Mouse (Mus musculus) liver, postnatal 0 days (tissue): Measurements from ENCODE around the gene Wdr45b. TPM values are rescaled to one million over a fixed set of nuclear protein-coding genes. Genes with fewer than 3 reads are reported as not detected.

Experiments
- ATAC-seq: fragments of 200-750 bp; cut with Nextera tagmentation; 2 replicates; pipeline ENCODE4 v1.8.0; 2017; ENCODE audit warnings: mild to moderate bottlenecking, moderate library complexity
- DNase-seq: peaks from one replicate; pipeline ENCODE4 v3.0.0-alpha.2; 2016
- H3K27ac ChIP-seq: fragments of 300-500 bp; sonication (generic); 2 replicates; pipeline ENCODE4 v1.5.1; 2014; ENCODE audit warnings: antibody characterized with exemption, moderate library complexity, mild to moderate bottlenecking, low read depth
- H3K27me3 ChIP-seq: fragments of 300-500 bp; sonication (generic); 2 replicates; pipeline ENCODE4 v1.6.1; 2014; ENCODE audit warnings: low read length, control low read depth, mixed read lengths; ENCODE audit not compliant: insufficient read depth
- H3K36me3 ChIP-seq: fragments of 300-500 bp; sonication (generic); replicated peaks from 2 replicates; pipeline ENCODE4 v1.6.1; 2014; ENCODE audit warnings: mild to moderate bottlenecking, control low read depth, low read length, moderate library complexity, mixed read lengths; ENCODE audit not compliant: insufficient read depth
- H3K4me1 ChIP-seq: fragments of 300-500 bp; sonication (generic); 2 replicates; pipeline ENCODE4 v1.6.1; 2014; ENCODE audit warnings: antibody characterized with exemption, mild to moderate bottlenecking, control low read depth; ENCODE audit not compliant: insufficient read depth
- H3K4me2 ChIP-seq: fragments of 300-500 bp; sonication (generic); 2 replicates; pipeline ENCODE4 v1.6.1; 2014; ENCODE audit warnings: low read depth, mild to moderate bottlenecking, low read length, moderate library complexity, mixed read lengths
- H3K4me3 ChIP-seq: fragments of 300-500 bp; sonication (generic); 2 replicates; pipeline ENCODE4 v1.5.1; 2014; ENCODE audit warnings: low read depth, low read length
- H3K9ac ChIP-seq: fragments of 300-500 bp; sonication (generic); replicated peaks from 2 replicates; pipeline ENCODE4 v1.6.1; 2014; ENCODE audit warnings: mild to moderate bottlenecking, moderate library complexity
- H3K9me3 ChIP-seq: fragments of 300-500 bp; sonication (generic); 2 replicates; pipeline ENCODE4 v1.6.1; 2016; ENCODE audit warnings: mild to moderate bottlenecking, control low read depth, low read length, mixed read lengths
- CTCF ChIP-seq: sonication (generic); IDR thresholded peaks from 2 replicates; pipeline ENCODE4 v1.5.1; 2016; ENCODE audit warnings: antibody characterized with exemption, low read depth
- EP300 ChIP-seq: IDR thresholded peaks from 2 replicates; pipeline ENCODE4 v1.6.1; 2016; ENCODE audit warnings: antibody characterized with exemption, low read depth, mild to moderate bottlenecking
- WGBS: fragments of 180-500 bp; shearing (Covaris S2); extraction: QIAGEN DNeasy Blood & Tissue Kit; methylation state at CpG from one replicate; pipeline ENCODE4 v1.1.7; 2014; ENCODE audit not compliant: insufficient replicate concordance; 5-methylcytosine and 5-hydroxymethylcytosine counted together
- polyA plus RNA-seq: library from polyadenylated mRNA; unstranded; fragments of >200 nt; fragmentation: Nextera tagmentation; extraction: Ambion mirVana; gene quantifications from 2 replicates; pipeline ENCODE4 v1.2.1, GENCODE M21; 2015

Wdr45b gene
- polyA plus RNA-seq, 1 experiment from 2014 or later = 16.7 TPM

DNA sequence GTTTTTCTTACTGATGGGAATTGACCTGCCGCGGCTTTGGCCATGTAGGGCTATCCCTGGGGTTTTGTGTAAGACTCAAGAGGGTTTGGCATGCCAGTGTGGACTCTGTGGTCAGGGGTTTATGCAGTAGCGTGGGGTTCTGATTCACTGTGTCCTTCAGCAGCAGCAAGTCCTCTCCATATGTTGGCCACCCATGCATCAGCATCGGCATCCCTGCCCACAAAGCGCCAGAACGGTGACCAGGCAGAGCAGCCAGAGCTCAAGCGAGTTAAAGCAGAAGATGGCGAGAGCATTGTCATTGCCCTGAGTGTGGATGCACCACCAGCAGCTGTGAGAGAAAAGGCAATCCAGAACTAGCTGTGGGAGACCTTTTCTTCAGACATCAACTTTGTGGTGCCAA, 47.6 kb downstream of the Wdr45b start:
- Histone ChIP-seq H3K9me3 (0 out of 2 replicates have a peak, but pooled peaks cover 3% of the 10 kb centered on the region), H3K4me1 (no peaks in the 10 kb centered on the region), H3K27ac (no peak overlapping the region), H3K4me3 (no peak overlapping the region), H3K9ac (no peak overlapping the region), H3K4me2 (no peak overlapping the region), H3K36me3 (peaks cover 44% of the 10 kb centered on the region), H3K27me3 (no peaks in the 10 kb centered on the region)
- 94% methylated on average over 8 of the region's 8 CpGs for WGBS
- ATAC-seq (no peak), DNase-seq (no peak)
- no peak for TF ChIP-seq EP300
- no peak for TF ChIP-seq CTCF

DNA sequence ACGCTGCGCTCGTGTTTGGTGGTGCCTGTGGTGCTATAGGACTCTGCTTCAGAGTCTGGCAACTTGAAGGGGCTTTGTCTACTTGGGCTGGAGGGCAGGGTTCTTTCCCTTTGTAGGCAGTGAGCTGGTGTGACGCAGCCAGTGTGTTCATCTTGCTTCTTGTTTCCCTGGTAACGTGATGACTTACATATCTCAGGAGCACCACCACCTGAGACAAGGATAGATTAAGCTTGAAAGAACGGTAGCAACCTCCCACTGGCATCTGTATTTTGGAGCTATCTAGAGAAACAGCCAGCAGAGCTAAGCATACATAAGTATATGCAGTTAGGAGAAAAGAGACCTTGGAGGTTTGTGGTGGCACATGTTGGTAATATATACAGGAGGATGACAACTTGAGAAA, 48.9 kb downstream of the Wdr45b start:
- H3K27me3 ChIP-seq = no peaks in the 10 kb centered on the region
- H3K4me1 ChIP-seq = no peaks in the 10 kb centered on the region
- DNase-seq = no peak
- WGBS = 87% methylated on average over 6 of the region's 6 CpGs
- TF ChIP-seq EP300 = no peak
- TF ChIP-seq CTCF = no peak
- H3K9ac ChIP-seq = no peak overlapping the region
- no peak overlapping the region for H3K27ac ChIP-seq
- H3K4me3 ChIP-seq = no peak overlapping the region
- H3K4me2 ChIP-seq = no peak overlapping the region
- H3K9me3 ChIP-seq = 0 out of 2 replicates have a peak, but pooled peaks cover under 1% of the 10 kb centered on the region
- peaks cover 46% of the 10 kb centered on the region for H3K36me3 ChIP-seq
- ATAC-seq = no peak

DNA sequence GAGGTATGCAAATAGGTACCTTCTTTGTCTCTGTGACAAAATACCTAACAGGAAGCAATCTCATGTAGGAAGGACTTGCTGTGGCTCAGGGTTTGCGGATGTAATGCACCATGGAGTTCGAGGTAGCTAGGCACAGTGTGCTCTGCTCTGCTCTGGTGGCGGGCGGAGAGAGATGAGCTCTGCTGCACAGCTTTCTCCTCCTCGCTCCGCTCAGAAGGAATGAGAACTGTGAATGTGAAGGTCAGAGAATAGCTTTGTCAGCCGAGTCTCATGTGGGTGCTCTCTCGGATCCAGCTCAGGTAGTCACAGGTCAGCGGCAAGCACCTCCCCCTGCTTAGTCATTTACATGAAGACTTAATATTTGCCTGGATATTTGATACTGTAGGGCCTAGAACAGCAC, 54.0 kb downstream of the Wdr45b start:
- WGBS = 90% methylated on average over 9 of the region's 9 CpGs
- Histone ChIP-seq H3K36me3 (peaks cover 59% of the 10 kb centered on the region), H3K4me1 (no peaks in the 10 kb centered on the region), H3K4me2 (no peak overlapping the region), H3K4me3 (no peak overlapping the region), H3K27me3 (no peaks in the 10 kb centered on the region), H3K9me3 (no peaks in the 10 kb centered on the region), H3K27ac (no peak overlapping the region), H3K9ac (no peak overlapping the region)
- ATAC-seq = no peak
- DNase-seq = no peak
- TF ChIP-seq CTCF = no peak
- TF ChIP-seq EP300 = no peak

DNA sequence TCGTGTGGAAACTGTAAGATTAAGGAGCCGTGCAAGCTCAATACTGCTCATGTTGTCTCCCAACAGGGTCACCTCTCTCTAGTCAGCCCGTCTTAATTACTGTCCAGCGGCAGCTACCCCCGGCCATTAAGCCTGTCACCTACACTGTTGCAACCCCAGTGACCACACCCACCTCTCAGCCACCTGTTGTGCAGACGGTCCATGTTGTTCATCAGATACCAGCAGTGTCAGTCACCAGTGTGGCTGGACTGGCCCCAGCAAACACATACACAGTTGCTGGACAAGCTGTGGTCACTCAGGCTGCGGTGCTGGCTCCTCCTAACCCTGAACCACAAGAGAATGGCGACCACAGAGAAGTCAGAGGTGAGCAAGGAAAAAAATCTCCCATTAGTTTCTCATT, 55.8 kb downstream of the Wdr45b start:
- no peak overlapping the region for H3K9ac ChIP-seq
- no peaks in the 10 kb centered on the region for H3K9me3 ChIP-seq
- no peak for TF ChIP-seq CTCF
- TF ChIP-seq EP300 = no peak
- no peak overlapping the region for H3K27ac ChIP-seq
- H3K36me3 ChIP-seq = peaks cover 65% of the 10 kb centered on the region
- no peak overlapping the region for H3K4me2 ChIP-seq
- no peaks in the 10 kb centered on the region for H3K4me1 ChIP-seq
- 89% methylated on average over 8 of the region's 8 CpGs for WGBS
- no peak for DNase-seq
- H3K4me3 ChIP-seq = no peak overlapping the region
- no peaks in the 10 kb centered on the region for H3K27me3 ChIP-seq
- no peak for ATAC-seq

DNA sequence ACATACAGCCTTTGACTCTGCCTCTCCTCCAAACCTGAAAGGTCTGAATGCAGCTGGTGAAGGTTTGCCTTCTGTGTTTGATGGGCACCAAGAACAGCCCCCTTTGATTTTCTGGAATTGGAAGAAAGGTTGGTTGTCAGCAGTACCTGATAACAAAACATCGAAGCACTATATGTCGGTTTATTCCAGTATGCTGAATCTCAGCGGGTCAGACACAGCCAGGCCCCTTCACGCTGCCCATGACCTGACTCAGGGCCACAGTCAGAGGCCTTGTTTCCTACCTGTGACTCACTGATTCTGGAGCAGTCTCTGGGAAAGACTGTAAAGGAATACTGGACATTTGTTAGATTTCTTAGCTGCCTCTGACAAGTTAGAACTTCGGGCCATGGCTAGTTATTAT, 59.5 kb downstream of the Wdr45b start:
- Histone ChIP-seq H3K4me3 (no peak overlapping the region), H3K9me3 (no peaks in the 10 kb centered on the region), H3K27ac (no peak overlapping the region), H3K4me1 (no peaks in the 10 kb centered on the region), H3K4me2 (no peak overlapping the region), H3K36me3 (peaks cover 64% of the 10 kb centered on the region), H3K27me3 (no peaks in the 10 kb centered on the region), H3K9ac (no peak overlapping the region)
- no peak for ATAC-seq
- no peak for TF ChIP-seq EP300
- no peak for TF ChIP-seq CTCF
- 86% methylated on average over 5 of the region's 5 CpGs for WGBS
- no peak for DNase-seq

DNA sequence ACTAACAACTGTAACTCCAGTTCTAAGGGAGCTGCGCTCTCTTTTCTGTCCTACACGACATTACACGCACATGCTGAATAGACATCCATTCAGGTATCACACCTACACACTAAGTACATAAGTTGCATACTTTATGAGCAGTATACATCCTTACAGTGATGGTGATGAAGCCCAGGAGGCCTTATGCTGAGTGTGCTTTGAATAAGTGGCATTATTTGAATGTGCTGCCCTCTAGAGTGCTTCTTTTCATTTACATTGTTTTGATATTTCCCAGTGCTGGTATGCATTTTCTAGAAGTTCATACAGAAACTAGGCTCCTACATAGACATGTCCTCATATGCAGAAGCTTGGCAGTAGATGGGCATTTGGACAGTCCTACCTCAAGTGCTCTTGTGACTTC, 64.4 kb downstream of the Wdr45b start:
- H3K27ac ChIP-seq = no peak overlapping the region
- no peak for ATAC-seq
- DNase-seq = no peak
- no peaks in the 10 kb centered on the region for H3K27me3 ChIP-seq
- H3K4me2 ChIP-seq = no peak overlapping the region
- peaks cover 63% of the 10 kb centered on the region for H3K36me3 ChIP-seq
- no peaks in the 10 kb centered on the region for H3K4me1 ChIP-seq
- no peak overlapping the region for H3K4me3 ChIP-seq
- no peaks in the 10 kb centered on the region for H3K9me3 ChIP-seq
- H3K9ac ChIP-seq = no peak overlapping the region
- TF ChIP-seq EP300 (no peak), CTCF (peak; percentile 49)
- WGBS = 87% methylated on average over 3 of the region's 3 CpGs

DNA sequence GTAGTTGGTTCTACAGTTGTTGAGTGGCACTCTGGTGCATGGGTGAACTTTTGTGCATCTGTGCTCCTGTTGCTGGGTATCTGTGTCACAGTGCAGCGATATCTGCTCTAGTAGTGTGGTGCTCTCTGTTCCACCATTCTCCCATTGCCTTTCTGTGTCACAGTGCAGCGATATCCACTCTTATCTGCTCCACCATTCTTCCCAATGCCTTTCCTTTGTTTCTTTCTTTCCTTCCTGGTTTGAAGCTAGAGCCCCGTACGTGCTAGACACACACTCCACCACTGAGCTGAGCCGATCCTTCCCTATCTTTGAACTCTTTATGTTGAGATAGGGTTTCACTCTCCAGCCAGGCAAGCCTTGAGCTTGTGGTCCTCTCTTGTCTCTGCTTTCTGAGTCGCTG, 71.3 kb downstream of the Wdr45b start:
- TF ChIP-seq EP300 (no peak), CTCF (no peak)
- no peaks in the 10 kb centered on the region for H3K9me3 ChIP-seq
- H3K4me1 ChIP-seq = peaks cover 13% of the 10 kb centered on the region
- no peak for DNase-seq
- 45% methylated on average over 6 of the region's 6 CpGs for WGBS
- no peaks in the 10 kb centered on the region for H3K27me3 ChIP-seq
- 0 out of 2 replicates have a peak overlapping the region, but pooled peaks have one; percentile 35 for H3K27ac ChIP-seq
- no peak overlapping the region for H3K4me3 ChIP-seq
- H3K4me2 ChIP-seq = 0 out of 2 replicates have a peak overlapping the region, but pooled peaks have one; percentile 9
- 0 out of 2 replicates have a peak overlapping the region, but pooled peaks have one; percentile 38 for H3K9ac ChIP-seq
- peaks cover 22% of the 10 kb centered on the region for H3K36me3 ChIP-seq
- no peak for ATAC-seq
